Mouse (Mus musculus): ENCODE data around the gene Ak5.
"Not testable (repeated sequence)": the region's sequence is repeated elsewhere in the genome, so short reads cannot be mapped to it uniquely, and the experiment has no call there.

The Ak5 gene

GRCm38 (mm10) chr3:152668239-152668638, at the start of gene Ak5:
Gene Ak5, minus strand, starts transcription at chr3:152668360.
- no peak for DNase-seq

DNA sequence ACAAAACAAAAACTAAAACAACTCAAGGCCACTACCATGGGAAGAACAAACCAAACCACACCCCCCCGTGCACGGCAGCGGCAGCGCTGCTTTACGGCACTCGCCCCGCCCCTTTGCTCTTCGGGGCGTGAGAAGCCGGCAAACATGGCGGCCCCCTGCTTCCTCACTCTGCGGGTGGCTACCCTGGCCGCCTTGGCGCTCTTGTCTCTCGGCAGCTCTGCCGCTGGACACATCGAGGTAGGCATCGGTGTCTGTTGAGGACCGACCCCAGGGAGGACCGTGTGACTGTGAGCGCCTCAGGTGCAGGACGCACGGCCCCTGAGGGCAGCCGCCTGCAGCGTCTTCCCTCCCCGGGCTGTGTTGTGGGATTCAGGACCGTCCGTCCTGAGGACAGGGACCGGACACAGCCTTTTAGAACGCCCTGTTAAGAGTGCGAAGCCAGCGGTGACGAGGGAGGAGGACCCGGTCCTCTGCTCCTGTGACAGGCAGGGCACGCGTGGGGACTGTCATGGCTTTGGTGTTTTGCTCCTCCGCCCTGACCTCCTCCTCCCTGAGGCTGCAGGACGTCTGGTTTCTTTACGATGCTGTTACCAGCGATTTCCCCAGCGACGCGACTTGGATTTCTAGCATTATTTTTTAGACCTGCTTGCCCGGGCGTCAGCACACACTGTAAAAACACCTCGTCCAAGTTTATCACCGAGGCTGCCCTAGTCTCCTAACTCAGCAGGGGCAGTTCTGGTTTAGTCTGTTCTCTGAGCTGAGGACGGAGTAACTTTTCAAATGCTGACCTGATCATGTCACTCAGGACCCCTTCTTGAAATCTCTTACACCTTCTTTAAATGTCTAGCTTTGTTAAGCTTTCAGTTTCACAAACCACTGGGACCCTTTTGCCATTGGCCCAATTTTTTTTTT, 46.1 kb upstream of the Ak5 start, which contains the start of gene Pigk:
Gene Pigk (plus strand): TSS at position 110 of the 912 bp plus-strand sequence.
- peak; percentile 85 to 90 for DNase-seq

DNA sequence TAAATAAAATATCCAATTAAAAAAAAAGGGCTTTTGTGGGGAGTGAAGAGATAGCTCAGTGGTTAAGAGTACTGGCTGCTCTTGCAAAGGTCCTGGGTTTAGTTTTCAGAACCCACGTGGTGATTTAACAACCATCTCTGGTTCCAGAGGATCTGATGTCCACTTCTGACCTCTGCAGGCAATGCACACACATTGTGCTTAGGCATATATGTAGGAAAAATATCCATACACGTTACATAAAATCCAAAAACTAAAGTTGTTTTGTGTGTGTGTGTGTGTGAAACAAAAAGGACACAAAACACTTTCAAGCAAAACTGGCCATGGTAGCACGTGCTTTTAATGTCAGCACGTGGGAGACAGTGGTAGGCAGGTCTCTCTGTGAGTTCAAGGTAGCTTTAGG, 44.8 kb upstream of the Ak5 start:
- DNase-seq, result no peak

DNA sequence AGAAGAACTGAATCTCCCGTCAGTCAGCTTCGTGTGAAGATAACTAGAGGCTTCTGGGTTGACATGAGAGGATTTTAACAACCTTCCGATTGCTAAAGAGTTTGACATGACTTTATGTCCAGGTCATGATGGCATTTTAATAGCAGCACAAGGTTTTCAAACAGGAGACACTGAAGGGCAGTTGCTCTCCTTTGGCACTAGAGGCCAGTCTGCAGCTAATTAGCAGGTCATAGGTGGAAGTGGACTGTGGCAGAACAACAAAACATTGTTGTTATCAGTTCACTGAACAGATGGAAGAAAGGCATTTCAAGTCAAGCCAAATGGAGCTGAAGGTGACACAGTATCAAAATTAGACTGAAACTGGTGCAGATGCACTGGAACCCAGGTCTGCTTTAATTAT, 41.8 kb upstream of the Ak5 start:
- no peak for DNase-seq

DNA sequence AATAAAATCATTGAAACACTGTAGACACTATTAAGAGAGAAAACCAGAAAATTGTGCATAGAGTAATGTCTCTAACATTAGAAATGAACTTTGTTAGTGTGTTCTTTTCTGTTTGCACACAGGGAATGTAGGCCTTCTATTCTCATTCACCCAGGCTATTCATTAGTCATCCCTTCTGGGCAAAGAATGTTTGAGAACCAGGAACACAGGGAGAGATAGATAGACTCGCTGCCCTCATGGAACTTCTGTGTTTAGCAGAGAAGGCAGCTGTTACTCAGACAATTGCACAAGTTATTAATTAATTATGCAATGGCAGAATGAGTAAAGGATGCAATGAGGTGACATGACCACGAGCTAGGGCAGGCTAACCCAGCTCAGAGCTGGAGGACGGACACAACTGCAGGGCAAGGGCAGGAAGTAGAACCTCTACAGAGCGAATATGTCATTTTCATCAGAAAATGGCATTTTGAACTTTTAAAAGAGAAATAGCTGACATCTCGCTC, 39.2 kb upstream of the Ak5 start:
- DNase-seq, result no peak

GRCm38 (mm10) chr3:152706901-152707300, 38.7 kb upstream of the Ak5 start:
- no peak for DNase-seq

DNA sequence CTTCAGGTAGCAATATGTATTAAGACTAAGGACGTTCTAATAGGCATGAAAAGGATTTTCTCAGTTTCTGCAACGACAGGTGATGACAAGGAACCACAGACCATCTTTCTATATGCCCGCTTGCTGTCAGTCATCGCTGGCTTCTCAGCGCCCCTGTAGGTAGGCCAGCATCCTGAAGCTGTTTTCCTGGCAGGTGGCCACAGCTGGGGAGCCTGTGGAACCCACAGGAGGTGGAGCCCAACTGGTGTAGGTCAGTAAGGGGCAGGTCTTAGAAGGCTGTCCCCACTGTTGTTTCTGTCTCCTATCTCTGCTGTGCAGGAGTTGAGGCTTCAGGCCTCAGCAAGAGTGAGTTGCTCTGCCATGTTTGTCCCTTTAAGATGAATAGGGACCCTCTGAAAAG, 37.7 kb upstream of the Ak5 start:
- DNase-seq, result no peak

GRCm38 (mm10) chr3:152702274-152702843, 34.2 kb upstream of the Ak5 start:
- DNase-seq, result no peak

DNA sequence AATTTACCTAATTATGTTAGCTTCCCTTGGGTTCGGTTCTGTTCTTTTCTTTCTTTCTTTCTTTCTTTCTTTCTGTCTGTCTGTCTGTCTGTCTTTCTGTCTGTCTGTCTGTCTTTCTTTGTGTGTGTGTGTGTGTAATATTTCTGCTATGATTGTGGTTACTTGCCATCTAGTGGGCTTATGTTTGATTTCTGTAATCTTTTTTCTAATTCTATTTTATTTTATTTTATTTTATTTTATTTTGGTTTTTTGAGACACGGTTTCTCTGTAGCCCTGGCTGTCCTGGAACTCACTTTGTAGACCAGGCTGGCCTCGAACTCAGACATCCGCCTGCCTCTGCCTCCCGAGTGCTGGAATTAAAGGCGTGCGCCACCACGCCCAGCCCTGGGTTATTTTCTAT, 33.4 kb upstream of the Ak5 start:
- not testable (repeated sequence) for DNase-seq

DNA sequence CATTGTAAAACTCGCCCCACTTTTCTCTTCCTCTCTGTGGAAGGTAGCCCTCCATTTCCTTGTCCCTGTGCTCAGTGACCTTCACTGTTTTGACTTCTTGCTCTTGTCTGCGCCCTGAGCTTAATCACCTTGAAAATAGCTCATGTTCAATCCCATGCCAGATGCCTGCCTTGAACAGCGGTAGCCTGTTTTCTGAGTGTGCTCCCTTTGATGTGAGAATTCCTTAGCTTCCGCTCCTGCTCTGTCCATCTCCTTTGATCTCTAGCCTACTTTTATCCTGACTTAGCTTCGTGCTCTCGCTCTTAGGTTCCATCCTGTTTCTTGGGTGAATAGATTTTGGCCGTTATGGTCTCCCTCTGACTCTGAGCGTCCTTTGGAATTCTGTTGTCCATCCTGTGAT, 31.1 kb upstream of the Ak5 start:
- no peak for DNase-seq

- no peak for DNase-seq
Observed at GRCm38 (mm10) chr3:152698017-152698416, 29.9 kb upstream of the Ak5 start.

- DNase-seq, result no peak
Observed at GRCm38 (mm10) chr3:152694950-152695349, 26.8 kb upstream of the Ak5 start.

- no peak for DNase-seq
Observed at GRCm38 (mm10) chr3:152689105-152689504, 20.9 kb upstream of the Ak5 start.

DNA sequence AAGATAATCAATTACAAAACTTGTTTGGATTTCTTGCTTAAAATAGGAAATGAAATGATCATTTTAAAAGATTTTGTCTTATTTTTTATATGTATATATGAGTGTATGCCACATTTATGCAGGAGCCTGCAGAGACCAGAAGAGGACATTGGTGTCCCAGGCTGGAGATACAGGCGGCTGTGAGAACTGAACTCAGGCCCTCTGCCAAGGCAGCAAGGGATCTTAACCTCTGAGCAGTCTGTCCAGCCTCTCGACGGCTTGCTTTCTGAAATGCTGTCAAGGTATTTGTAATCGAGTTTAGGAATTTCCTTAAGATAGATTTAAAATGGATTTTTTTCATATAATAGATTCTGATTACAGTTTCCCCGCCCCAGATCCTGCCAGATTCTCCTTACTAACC, 20.4 kb upstream of the Ak5 start:
- no peak for DNase-seq

DNA sequence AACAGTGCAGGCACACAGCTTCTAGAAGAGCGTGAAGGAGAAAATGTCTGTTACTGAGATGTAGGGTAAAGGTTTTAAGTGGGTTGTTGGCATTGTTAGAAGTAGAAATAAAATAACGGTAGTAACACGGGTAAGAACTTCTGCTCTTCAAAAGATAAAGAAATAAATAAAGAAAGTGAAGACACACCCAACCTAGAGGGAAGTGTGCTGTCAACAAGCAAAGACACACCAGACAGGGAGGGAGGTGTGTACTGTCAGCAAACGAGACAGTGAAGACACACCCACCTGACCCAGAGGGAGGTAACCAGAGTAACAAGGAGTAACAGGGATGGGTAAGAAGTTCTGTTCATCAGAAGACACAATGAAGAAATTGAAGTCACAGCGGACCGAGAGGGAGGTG, 6.5 kb upstream of the Ak5 start:
- no peak for DNase-seq

GRCm38 (mm10) chr3:152669783-152670182, 1.6 kb upstream of the Ak5 start:
- DNase-seq, result no peak

DNA sequence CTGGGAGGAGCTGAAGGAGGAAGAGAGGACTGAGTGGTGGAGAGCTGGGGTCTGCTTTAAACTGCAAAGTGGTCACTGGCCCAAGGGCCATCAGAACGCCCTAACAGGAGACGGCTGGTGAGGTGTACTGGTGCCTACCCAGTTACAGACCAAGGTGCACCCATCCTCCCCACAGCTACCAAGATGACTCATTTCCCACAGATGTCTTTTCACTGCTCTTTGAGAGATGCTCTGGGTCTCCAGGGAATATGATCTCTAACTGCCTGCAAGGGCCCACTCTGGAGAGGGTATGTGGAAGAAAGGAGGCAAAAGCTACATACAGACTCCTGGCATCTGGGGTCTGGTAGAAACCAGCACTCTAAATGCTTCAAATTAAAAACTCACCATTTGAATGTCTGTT, 633 bp upstream of the Ak5 start:
- DNase-seq, result no peak

DNA sequence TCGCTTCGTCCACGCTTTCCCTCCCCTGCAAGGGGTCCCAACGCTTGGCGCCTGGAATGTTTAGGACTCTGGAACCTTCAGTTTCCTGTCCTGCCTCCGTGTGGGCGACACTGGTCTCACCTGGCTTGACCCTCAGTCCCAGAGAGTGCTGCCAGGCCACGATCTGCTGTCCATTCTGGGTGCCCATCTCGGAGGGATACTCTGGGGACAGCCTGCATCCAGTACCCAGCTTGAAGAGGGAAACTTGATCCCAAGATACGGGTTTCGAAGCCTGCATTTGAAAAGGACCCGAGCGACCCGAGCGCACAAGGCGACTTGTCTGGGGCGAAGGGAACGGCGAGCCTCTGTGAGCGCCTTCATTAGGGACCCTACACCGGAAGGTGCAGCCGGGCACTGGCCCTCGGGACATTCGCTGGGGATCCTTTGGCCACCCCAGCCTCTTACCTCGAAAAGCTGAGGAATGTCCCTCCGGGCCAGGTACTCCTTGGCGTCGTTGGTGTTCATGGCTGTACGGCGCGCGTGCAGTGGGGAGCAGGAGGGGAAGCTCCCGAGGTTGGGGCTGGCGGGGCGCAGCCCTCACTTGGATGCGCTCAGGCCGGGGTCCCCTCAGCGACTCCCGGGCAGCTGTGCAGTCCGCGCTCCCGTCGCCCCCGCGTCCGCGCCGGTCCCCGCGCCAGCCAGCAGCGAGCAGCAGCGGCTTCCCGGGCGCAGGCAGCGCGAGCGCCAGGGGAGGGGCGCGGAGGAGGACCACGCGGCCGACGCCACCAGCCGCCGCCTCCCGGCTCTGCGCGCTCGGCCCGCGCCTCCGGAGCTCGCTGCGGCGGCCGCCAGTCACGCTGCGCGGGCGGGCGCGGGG, 576 bp downstream of the Ak5 start:
- peak in 1 of 2 experiments; percentile 6 for DNase-seq

DNA sequence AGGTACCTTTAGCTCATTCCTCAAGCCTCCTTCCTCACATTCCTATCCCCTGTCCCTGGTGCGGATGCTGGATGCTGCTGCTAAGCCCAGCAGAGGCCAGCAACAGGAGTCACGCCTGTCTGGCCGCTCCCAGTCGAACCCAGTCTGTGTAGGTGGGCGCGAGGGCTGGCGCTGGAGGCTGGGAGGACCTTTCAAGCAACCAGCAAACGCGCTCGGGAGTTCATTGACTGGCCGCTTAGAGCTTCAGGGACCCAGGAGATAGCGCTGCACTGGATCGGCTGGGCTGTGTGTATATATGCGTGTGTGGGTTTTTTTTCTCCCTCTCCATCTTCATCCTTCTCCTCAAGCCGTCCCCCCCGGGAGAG, 1.2 kb downstream of the Ak5 start:
- no peak for DNase-seq

DNA sequence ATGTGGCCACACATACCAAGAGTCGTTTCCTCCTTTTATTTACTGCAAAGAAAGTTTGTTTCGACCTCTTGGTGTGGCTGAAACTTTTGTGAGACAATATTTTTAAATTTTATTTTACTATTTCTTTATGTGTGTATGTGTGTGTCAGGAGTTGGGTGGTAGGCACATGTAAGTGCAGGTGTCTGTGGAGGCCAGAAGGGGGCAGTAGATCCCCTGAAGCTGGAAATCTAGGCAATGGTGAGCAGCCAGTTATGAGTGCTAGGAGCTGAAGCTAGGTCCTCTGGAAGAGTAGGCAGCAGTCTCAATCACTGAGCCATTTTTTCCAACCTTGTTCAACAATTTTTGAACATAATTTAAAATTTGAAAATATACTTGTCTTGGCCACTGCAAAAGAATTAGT, 9.6 kb downstream of the Ak5 start:
- no peak for DNase-seq

DNA sequence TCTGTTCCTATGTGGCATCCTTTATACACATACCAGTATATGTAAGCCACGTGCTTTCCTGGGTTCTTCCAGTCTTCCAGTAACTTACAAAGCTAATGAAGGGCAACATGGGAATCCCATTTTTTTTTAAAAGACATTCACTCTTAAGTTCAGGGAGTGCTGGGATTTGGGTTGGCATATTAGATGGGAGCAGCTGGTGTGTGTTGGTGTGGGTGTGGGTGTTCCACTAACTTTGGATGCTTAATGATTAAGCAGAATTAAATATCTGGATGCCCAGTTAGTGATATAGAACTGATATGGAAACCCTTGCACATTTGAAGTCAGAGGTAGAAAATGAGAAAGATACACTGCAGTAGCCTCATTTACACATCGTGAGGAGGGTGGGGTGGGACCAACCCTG, 16.2 kb downstream of the Ak5 start:
- DNase-seq, result no peak

DNA sequence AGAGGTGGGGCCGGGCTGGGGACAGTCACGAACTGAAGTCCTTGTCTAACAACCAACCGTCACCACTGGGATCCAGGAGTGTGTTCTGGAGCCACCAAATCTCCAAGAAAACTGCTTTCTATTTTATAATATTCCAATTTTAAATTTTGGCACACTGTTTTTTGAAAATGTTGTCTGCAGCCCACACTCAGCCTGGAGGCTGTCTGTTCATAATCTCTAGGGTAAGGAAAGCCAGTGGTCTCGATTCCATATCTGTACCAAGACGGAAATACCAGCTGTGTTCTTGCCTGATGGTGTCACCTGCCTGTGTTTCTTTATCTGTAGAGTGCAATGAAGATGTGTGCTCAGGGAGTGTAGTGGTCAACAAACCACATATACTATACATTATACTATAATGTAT, 23.6 kb downstream of the Ak5 start:
- no peak for DNase-seq

- no peak for DNase-seq
Observed at GRCm38 (mm10) chr3:152625061-152625820, 42.9 kb downstream of the Ak5 start.
